Mouse (Mus musculus): ENCODE data around the gene Sgo1. TPM values are rescaled to one million over a fixed set of nuclear protein-coding genes. Genes with fewer than 3 reads are reported as not detected.

Sgo1 gene
- total and polyA plus RNA-seq, 3 experiments = 12.6 to 21.4 TPM; not detected in 1

DNA sequence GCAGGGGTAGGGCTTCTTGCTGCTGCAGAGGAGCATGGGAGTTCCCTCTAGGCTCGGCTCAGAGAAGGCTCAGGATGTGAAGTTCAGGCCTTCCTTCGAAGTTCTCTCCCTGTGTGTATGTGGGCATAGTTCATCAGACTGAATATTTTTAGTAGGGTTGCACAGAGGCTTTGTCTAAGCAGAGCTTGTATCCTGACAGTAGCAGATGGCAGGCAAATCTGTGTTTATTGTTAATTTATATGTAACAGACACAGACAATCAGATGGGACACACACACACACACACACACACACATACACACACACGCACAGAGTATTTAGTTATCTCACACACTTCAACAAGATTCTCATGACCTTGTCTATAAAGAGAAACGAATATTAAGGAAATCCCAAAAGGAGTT, 34.5 kb downstream of the Sgo1 start:
- H3K79me2 ChIP-seq (ENCODE audit: control insufficient read depth, insufficient read depth, low read length, poor library complexity) = no peaks in the 10 kb centered on the region
- no peaks in the 10 kb centered on the region for H3K4me1 ChIP-seq (ENCODE audit: control insufficient read depth in 1 of 2, insufficient read depth in 2 of 2, low read length in 2 of 2)
- DNase-seq (ENCODE audit: low read depth, low spot score) = no peak
- H3K36me3 ChIP-seq (ENCODE audit: control insufficient read depth in 1 of 2, insufficient read depth in 2 of 2, low read length in 2 of 2) = peaks cover 2 to 5% of the 10 kb centered on the region in 2 experiments; a peak in 2 of 4 replicates
- no peaks in the 10 kb centered on the region for H3K9me3 ChIP-seq (replicated peaks; ENCODE audit: insufficient read depth, low read length)
- no peak overlapping the region for H3K9ac ChIP-seq (ENCODE audit: control insufficient read depth, low read depth, low read length, poor library complexity, severe bottlenecking)
- H3K27me3 ChIP-seq (ENCODE audit: control insufficient read depth in 1 of 2, insufficient read depth in 2 of 2, low read length in 2 of 2) = no peaks in the 10 kb centered on the region
- H3K27ac ChIP-seq (ENCODE audit: control insufficient read depth, low read depth, low read length) = no peak overlapping the region
- TF ChIP-seq EP300 (IDR thresholded peaks at IDR 0.05; ENCODE audit: low read depth in 1 of 2, low read length in 2 of 2) (no peak), HCFC1 (IDR thresholded peaks at IDR 0.05; ENCODE audit: low read depth, low read length) (no peak), E2F4 (IDR thresholded peaks at IDR 0.05; ENCODE audit: borderline replicate concordance, low read depth, low read length) (no peak), BHLHE40 (IDR thresholded peaks at IDR 0.05; ENCODE audit: borderline replicate concordance, low read depth, low read length) (no peak), MAZ (IDR thresholded peaks at IDR 0.05; ENCODE audit: low read depth, low read length) (no peak), MEF2A (IDR thresholded peaks at IDR 0.05; ENCODE audit: extremely low read depth, insufficient replicate concordance, low read depth, low read length, poor library complexity, severe bottlenecking) (no peak)
- H3K4me3 ChIP-seq (ENCODE audit: control insufficient read depth in 1 of 2, insufficient read depth in 1 of 2, low read depth in 2 of 2, low read length in 2 of 2) = no peak overlapping the region

GRCm38 (mm10) chr17:53650251-53650661, 38.9 kb downstream of the Sgo1 start:
- Histone ChIP-seq H3K36me3 (ENCODE audit: control insufficient read depth in 1 of 2, insufficient read depth in 2 of 2, low read length in 2 of 2) (peaks cover 0 to 12% of the 10 kb centered on the region in 2 experiments; a peak in 2 of 4 replicates), H3K79me2 (ENCODE audit: control insufficient read depth, insufficient read depth, low read length, poor library complexity) (no peaks in the 10 kb centered on the region), H3K4me3 (ENCODE audit: control insufficient read depth in 1 of 2, insufficient read depth in 1 of 2, low read depth in 2 of 2, low read length in 2 of 2) (no peak overlapping the region), H3K27me3 (ENCODE audit: control insufficient read depth in 1 of 2, insufficient read depth in 2 of 2, low read length in 2 of 2) (no peaks in the 10 kb centered on the region), H3K9ac (ENCODE audit: control insufficient read depth, low read depth, low read length, poor library complexity, severe bottlenecking) (no peak overlapping the region), H3K27ac (ENCODE audit: control insufficient read depth, low read depth, low read length) (no peak overlapping the region), H3K4me1 (ENCODE audit: control insufficient read depth in 1 of 2, insufficient read depth in 2 of 2, low read length in 2 of 2) (no peaks in the 10 kb centered on the region), H3K9me3 (replicated peaks; ENCODE audit: insufficient read depth, low read length) (no peaks in the 10 kb centered on the region)
- TF ChIP-seq E2F4 (IDR thresholded peaks at IDR 0.05; ENCODE audit: borderline replicate concordance, low read depth, low read length) (no peak), SIN3A (IDR thresholded peaks at IDR 0.05; ENCODE audit: low read length) (no peak), MAFK (IDR thresholded peaks at IDR 0.05; ENCODE audit: borderline replicate concordance, low read depth, low read length) (no peak), NELFE (IDR thresholded peaks at IDR 0.05; ENCODE audit: low read depth, low read length) (no peak), BHLHE40 (IDR thresholded peaks at IDR 0.05; ENCODE audit: borderline replicate concordance, low read depth, low read length) (no peak), RAD21 (IDR thresholded peaks at IDR 0.05; ENCODE audit: low read depth, low read length) (no peak), SMC3 (IDR thresholded peaks at IDR 0.05; ENCODE audit: low read depth, low read length) (no peak), CHD2 (IDR thresholded peaks at IDR 0.05; ENCODE audit: low read length) (no peak), USF1 (IDR thresholded peaks at IDR 0.05; ENCODE audit: low read depth, low read length) (no peak), MYC (IDR thresholded peaks at IDR 0.05; ENCODE audit: low read depth, low read length) (no peak), MAX (IDR thresholded peaks at IDR 0.05; ENCODE audit: low read length) (no peak), TBP (IDR thresholded peaks at IDR 0.05; ENCODE audit: low read depth, low read length) (no peak)
- DNase-seq (ENCODE audit: low read depth, low spot score) = no peak
